Mouse (Mus musculus) myocyte (in vitro differentiated cells): ENCODE measurements around the gene Qtrt1. TPM values are rescaled to one million over a fixed set of nuclear protein-coding genes. Genes with fewer than 3 reads are reported as not detected.

ENCODE experiments used
- H3K27me3 ChIP-seq: one replicate; pipeline ENCODE4 v1.6.1; 2011; ENCODE audit not compliant: control insufficient read depth, insufficient read depth, insufficient read length
- H3K36me3 ChIP-seq: one replicate; pipeline ENCODE4 v1.6.1; 2011; ENCODE audit not compliant: control insufficient read depth, insufficient read depth
- H3K4me2 ChIP-seq: one replicate; pipeline ENCODE4 v1.6.1; 2011; ENCODE audit warnings: low read depth, control low read depth
- H3K4me3 ChIP-seq: one replicate; pipeline ENCODE4 v1.5.1; 2011; ENCODE audit warnings: mild to moderate bottlenecking, control low read depth, moderate library complexity
- H3K79me2 ChIP-seq: one replicate; pipeline ENCODE4 v1.6.1; 2011; ENCODE audit not compliant: control insufficient read depth, insufficient read depth
- H3ac ChIP-seq: one replicate; pipeline ENCODE4 v1.6.1; 2011; ENCODE audit not compliant: control insufficient read depth, insufficient read length
- CEBPB ChIP-seq: IDR thresholded peaks from 2 replicates; pipeline ENCODE4 v1.6.1; 2011; ENCODE audit warnings: mild to moderate bottlenecking, moderate library complexity; ENCODE audit not compliant: poor library complexity, insufficient read depth, severe bottlenecking
- E2F4 ChIP-seq: IDR thresholded peaks from one replicate; pipeline ENCODE4 v1.6.1; 2011; ENCODE audit warnings: mild to moderate bottlenecking, control low read depth, moderate library complexity; ENCODE audit not compliant: insufficient read depth
- MAX ChIP-seq: IDR thresholded peaks from one replicate; pipeline ENCODE4 v1.6.1; 2011; ENCODE audit warnings: low read depth, mild to moderate bottlenecking, control low read depth
- MYOD1 ChIP-seq, 3 experiments: IDR thresholded peaks; one replicate each; pipeline ENCODE4 v1.6.1; 2011; ENCODE audit warnings: control low read depth in 2 of 3, low read depth in 2 of 3, mild to moderate bottlenecking in 2 of 3, moderate library complexity in 1 of 3; ENCODE audit not compliant: insufficient read length in 2 of 3, control insufficient read depth in 1 of 3
- MYOG ChIP-seq, 3 experiments: IDR thresholded peaks; one replicate each; pipeline ENCODE4 v1.6.1; 2011; ENCODE audit warnings: control low read depth in 2 of 3, low read depth in 2 of 3, mild to moderate bottlenecking in 2 of 3; ENCODE audit not compliant: insufficient read length in 2 of 3, control insufficient read depth in 1 of 3, insufficient read depth in 1 of 3
- POLR2A ChIP-seq: IDR thresholded peaks from one replicate; pipeline ENCODE4 v1.6.1; 2011; ENCODE audit warnings: low read depth, mild to moderate bottlenecking, control low read depth, moderate library complexity; ENCODE audit not compliant: insufficient read length
- POLR2AphosphoS2 ChIP-seq: IDR thresholded peaks from one replicate; pipeline ENCODE4 v1.6.1; 2011; ENCODE audit warnings: low read depth, control low read depth; ENCODE audit not compliant: insufficient read length
- REST ChIP-seq: IDR thresholded peaks from one replicate; pipeline ENCODE4 v1.6.1; 2011; ENCODE audit warnings: mild to moderate bottlenecking, control low read depth, moderate library complexity; ENCODE audit not compliant: insufficient read depth, insufficient read length
- SRF ChIP-seq: IDR thresholded peaks from one replicate; pipeline ENCODE4 v1.6.1; 2011; ENCODE audit warnings: low read depth; ENCODE audit not compliant: control insufficient read depth, insufficient read length
- TCF12 ChIP-seq: IDR thresholded peaks from one replicate; pipeline ENCODE4 v1.6.1; 2011; ENCODE audit warnings: mild to moderate bottlenecking, control low read depth; ENCODE audit not compliant: poor library complexity, insufficient read depth, severe bottlenecking
- TCF3 ChIP-seq: IDR thresholded peaks from one replicate; pipeline ENCODE4 v1.6.1; 2011; ENCODE audit warnings: low read depth, control low read depth; ENCODE audit not compliant: insufficient read length
- USF1 ChIP-seq: IDR thresholded peaks from one replicate; pipeline ENCODE4 v1.6.1; 2011; ENCODE audit warnings: low read depth, mild to moderate bottlenecking, control low read depth, moderate library complexity
- polyA plus RNA-seq: library from polyadenylated mRNA; unstranded; fragments of >200 nt; fragmentation: generic; extraction: Trizol; gene quantifications from one replicate; pipeline ENCODE4 v1.2.1, GENCODE M21; 2012; ENCODE audit warnings: missing spikeins

Qtrt1 gene
- polyA plus RNA-seq, 1 experiment: 55.3 TPM

DNA sequence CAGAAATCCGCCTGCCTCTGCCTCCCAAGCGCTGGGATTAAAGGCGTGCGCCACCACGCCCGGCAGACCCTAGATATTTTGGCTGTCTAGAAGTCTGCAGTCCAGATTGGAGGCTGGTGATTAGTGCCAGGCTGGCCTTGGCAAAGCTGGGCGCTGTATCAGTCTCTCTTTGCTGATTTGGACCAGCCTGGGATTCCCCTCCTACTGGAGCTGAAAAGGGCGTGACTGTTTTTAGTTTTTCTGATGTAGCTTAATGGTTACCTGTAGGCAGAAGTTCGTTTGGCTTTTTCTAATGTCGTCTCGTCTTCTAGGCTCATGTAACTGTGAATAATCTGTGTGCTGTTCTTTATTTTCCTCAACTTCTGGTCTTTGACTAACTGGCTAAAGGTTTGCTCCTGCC, 42.6 kb upstream of the Qtrt1 start:
- Histone ChIP-seq H3K36me3 (no peaks in the 10 kb centered on the region), H3ac (peak overlapping the region; percentile 97), H3K4me3 (peak overlapping the region; percentile 97), H3K79me2 (peaks cover 61% of the 10 kb centered on the region), H3K4me2 (peak overlapping the region; percentile 96), H3K27me3 (no peaks in the 10 kb centered on the region)
- TF ChIP-seq TCF3: no peak
- no peak for TF ChIP-seq TCF12
- no peak for TF ChIP-seq POLR2A
- TF ChIP-seq SRF: no peak
- no peak for TF ChIP-seq MAX
- TF ChIP-seq CEBPB: no peak
- no peak for TF ChIP-seq MYOG (IDR thresholded peaks at IDR 0.05; ENCODE audit: control insufficient read depth in 1 of 3, insufficient read depth in 1 of 3, insufficient read length in 2 of 3, low read depth in 2 of 3)
- no peak for TF ChIP-seq E2F4
- no peak for TF ChIP-seq POLR2AphosphoS2
- TF ChIP-seq USF1: no peak
- no peak for TF ChIP-seq REST
- no peak for TF ChIP-seq MYOD1 (IDR thresholded peaks at IDR 0.05; ENCODE audit: control insufficient read depth in 1 of 3, insufficient read length in 2 of 3, low read depth in 2 of 3)

DNA sequence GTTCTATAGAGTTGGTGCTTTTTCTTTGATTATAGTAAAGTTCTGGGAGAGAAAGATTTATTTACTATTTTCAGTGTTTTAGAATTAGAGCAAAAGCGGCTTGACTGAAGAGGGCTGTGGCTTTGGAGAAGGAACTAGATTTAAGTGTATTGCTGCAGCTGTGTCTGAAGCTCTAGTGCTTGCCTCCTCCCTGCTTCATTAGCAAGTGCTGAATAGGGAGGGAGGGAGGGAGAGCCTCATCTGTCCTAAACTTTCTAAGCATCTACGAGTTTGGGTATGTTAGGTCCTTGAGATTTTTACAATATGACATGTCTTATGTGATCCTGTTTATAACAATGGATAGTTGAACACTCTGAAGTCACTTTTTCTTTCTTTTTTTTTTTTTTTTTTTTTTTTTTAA, 40.8 kb upstream of the Qtrt1 start:
- TF ChIP-seq TCF12 (no peak), E2F4 (no peak), REST (no peak), SRF (no peak), USF1 (no peak), POLR2AphosphoS2 (no peak), POLR2A (no peak), CEBPB (no peak), MAX (no peak), MYOG (IDR thresholded peaks at IDR 0.05; ENCODE audit: control insufficient read depth in 1 of 3, insufficient read depth in 1 of 3, insufficient read length in 2 of 3, low read depth in 2 of 3) (no peak), MYOD1 (IDR thresholded peaks at IDR 0.05; ENCODE audit: control insufficient read depth in 1 of 3, insufficient read length in 2 of 3, low read depth in 2 of 3) (no peak), TCF3 (no peak)
- no peaks in the 10 kb centered on the region for H3K27me3 ChIP-seq
- H3K4me3 ChIP-seq: no peak overlapping the region
- peak overlapping the region; percentile 2 for H3K4me2 ChIP-seq
- H3K36me3 ChIP-seq: no peaks in the 10 kb centered on the region
- H3K79me2 ChIP-seq: peaks cover 78% of the 10 kb centered on the region
- H3ac ChIP-seq: no peak overlapping the region

DNA sequence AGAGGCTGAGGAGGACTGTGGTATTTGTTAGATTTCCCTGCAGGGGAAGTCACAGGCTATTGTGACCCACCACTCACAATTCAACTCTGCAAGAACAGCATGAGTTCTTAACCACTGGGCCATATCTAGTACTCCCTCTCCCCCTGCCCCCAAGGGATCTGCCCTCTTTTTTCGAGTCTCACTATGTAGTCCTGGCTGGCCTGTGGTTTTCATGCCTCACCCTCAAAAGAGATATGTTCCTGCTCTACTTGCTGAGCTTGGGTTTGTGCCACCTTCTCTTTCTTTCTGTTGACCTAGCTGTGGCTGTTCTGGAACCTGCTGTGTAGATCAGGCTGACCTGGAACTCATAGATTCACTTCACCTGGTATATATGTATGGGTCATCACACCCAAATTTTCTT, 39.1 kb upstream of the Qtrt1 start:
- TF ChIP-seq MAX (no peak), POLR2AphosphoS2 (no peak), E2F4 (no peak), TCF12 (no peak), POLR2A (no peak), CEBPB (no peak), USF1 (no peak), MYOD1 (IDR thresholded peaks at IDR 0.05; ENCODE audit: control insufficient read depth in 1 of 3, insufficient read length in 2 of 3, low read depth in 2 of 3) (no peak), MYOG (IDR thresholded peaks at IDR 0.05; ENCODE audit: control insufficient read depth in 1 of 3, insufficient read depth in 1 of 3, insufficient read length in 2 of 3, low read depth in 2 of 3) (no peak), SRF (no peak), REST (no peak)
- peak overlapping the region; percentile 10 for H3K4me2 ChIP-seq
- H3K4me3 ChIP-seq: no peak overlapping the region
- H3K79me2 ChIP-seq: peaks cover 95% of the 10 kb centered on the region
- H3ac ChIP-seq: no peak overlapping the region
- H3K27me3 ChIP-seq: no peaks in the 10 kb centered on the region
- no peaks in the 10 kb centered on the region for H3K36me3 ChIP-seq

- TF ChIP-seq CEBPB (no peak), TCF3 (no peak), MAX (no peak), MYOD1 (IDR thresholded peaks at IDR 0.05; ENCODE audit: control insufficient read depth in 1 of 3, insufficient read length in 2 of 3, low read depth in 2 of 3) (no peak), TCF12 (no peak), USF1 (no peak), POLR2A (no peak), E2F4 (no peak), POLR2AphosphoS2 (no peak), REST (no peak), MYOG (IDR thresholded peaks at IDR 0.05; ENCODE audit: control insufficient read depth in 1 of 3, insufficient read depth in 1 of 3, insufficient read length in 2 of 3, low read depth in 2 of 3) (no peak), SRF (no peak)
- Histone ChIP-seq H3K27me3 (no peaks in the 10 kb centered on the region), H3K4me2 (no peak overlapping the region), H3K4me3 (no peak overlapping the region), H3K79me2 (peaks cover 100% of the 10 kb centered on the region), H3K36me3 (peaks cover 5% of the 10 kb centered on the region), H3ac (no peak overlapping the region)
These were observed 32.4 kb upstream of the Qtrt1 start for GRCm38 (mm10) chr9:21379195-21379594.

DNA sequence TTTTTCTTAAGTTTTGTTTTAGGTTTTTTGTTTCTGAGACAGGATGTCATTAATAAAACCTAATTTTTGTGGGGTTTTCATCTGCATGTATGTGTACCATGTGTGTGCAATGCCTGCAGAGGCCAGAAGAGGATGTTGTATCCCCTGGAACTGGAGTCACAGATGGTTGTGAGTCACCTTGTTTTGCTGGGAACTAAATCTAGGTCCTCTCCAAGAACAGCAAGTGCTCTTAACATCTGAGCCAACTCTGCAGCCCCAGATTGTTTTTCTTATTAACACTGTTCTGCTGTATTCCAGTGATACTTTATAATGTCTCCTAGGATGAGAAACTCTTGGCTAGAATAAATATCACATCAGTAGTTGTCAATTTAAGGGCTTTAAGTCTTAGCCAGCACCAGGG, 30.8 kb upstream of the Qtrt1 start:
- no peak overlapping the region for H3K4me2 ChIP-seq
- H3K27me3 ChIP-seq: no peaks in the 10 kb centered on the region
- H3K36me3 ChIP-seq: peaks cover 5% of the 10 kb centered on the region
- no peak overlapping the region for H3ac ChIP-seq
- H3K4me3 ChIP-seq: no peak overlapping the region
- H3K79me2 ChIP-seq: peaks cover 100% of the 10 kb centered on the region
- TF ChIP-seq REST: no peak
- TF ChIP-seq E2F4: no peak
- no peak for TF ChIP-seq POLR2A
- no peak for TF ChIP-seq CEBPB
- no peak for TF ChIP-seq TCF3
- no peak for TF ChIP-seq MAX
- TF ChIP-seq MYOD1 (IDR thresholded peaks at IDR 0.05; ENCODE audit: control insufficient read depth in 1 of 3, insufficient read length in 2 of 3, low read depth in 2 of 3): no peak
- TF ChIP-seq MYOG (IDR thresholded peaks at IDR 0.05; ENCODE audit: control insufficient read depth in 1 of 3, insufficient read depth in 1 of 3, insufficient read length in 2 of 3, low read depth in 2 of 3): no peak
- no peak for TF ChIP-seq SRF
- no peak for TF ChIP-seq POLR2AphosphoS2
- TF ChIP-seq USF1: no peak
- TF ChIP-seq TCF12: no peak
